Mouse (Mus musculus) kidney, postnatal 25 days (tissue): ENCODE measurements around the gene Rundc1.
"Not testable (repeated sequence)": the region's sequence is repeated elsewhere in the genome, so short reads cannot be mapped to it uniquely, and the experiment has no call there.

Experiments
- DNase-seq, 2 experiments: peaks; one replicate each; pipeline ENCODE4 v3.0.0; 2021; ENCODE audit warnings: mixed read lengths in 2 of 2

The Rundc1 gene

DNA sequence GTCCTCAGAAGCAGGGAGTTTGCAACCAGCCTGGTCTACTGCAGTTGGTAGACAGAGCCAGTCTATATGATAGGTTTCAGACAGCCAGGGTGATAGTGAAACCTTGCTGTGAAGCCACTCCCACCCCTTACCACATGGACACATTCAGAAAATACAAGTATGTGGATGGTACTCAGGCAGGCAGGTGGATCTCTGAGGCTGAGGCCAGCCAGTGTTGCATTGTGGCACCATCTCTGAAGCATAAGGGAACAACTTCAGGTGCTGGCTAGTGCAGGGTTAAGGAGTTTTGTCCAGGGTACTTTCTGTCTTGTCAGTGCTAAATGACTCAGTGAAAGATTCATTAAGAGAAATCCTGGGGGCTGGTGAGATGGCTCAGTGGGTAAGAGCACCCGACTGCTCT, 21.4 kb downstream of the Rundc1 start:
- no peak for DNase-seq

DNA sequence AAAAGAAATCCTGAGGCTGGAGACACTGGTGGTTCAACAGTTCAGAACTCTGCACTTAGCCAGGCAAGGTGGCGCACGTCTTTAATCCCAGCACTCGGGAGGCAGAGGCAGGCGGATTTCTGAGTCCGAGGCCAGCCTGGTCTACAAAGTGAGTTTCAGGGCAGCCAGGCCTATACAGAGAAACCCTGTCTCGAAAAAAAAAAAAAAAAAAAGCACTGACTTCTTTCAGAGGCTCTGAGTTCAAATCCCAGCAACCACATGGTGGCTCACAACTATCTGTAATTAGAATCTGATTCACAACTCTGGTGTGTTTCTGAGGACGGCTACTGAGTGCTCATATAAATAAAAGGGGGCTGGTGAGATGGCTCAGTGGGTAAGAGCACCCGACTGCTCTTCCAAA, 22.0 kb downstream of the Rundc1 start:
- not testable (repeated sequence) for DNase-seq

DNA sequence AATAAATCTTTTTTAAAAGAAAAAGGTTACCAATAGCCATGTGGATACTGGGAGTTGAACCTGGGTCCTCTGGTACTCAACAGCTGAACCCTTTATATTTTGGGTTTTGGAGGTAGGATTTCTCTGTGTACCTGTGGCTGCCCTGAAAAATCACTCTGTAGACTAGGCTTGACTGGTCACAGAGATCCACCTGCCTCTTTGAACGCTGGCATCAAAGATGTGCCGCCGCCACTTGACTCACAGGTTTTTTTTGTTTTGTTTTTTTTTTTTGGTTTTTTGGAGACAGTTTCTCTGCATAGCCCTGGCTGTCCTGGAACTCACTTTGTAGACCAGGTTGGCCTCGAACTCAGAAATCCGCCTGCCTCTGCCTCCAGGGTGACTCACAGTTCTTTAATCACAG, 22.9 kb downstream of the Rundc1 start:
- no peak for DNase-seq

DNA sequence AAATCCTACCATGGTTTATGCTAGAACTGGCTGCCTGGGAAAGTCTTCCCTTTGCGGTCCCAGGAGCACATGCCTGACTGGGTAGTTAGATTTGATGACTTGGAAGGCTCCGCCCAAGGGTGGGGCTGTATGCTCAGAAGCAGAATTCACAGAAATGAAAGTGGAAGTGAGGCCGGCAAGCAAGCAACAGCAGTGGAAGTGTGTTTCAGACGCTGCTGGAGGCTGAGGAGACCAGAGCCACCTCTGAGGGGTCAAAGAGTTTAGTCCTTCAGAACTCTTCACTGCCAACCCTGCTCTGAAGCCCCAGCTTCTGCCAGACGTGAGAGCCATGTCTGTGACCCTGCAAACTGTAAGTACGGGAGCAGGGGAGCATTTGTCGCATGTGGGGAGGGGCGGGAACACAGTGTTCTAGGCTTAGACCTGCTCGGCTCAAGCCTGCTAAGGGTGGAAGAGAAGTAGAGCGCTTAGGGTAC, 23.4 kb downstream of the Rundc1 start, which contains the start of gene Ifi35:
Gene Ifi35 (plus strand): TSS at position 134 of the 473 bp plus-strand sequence.
- DNase-seq, result peak; percentile 88 to 91

DNA sequence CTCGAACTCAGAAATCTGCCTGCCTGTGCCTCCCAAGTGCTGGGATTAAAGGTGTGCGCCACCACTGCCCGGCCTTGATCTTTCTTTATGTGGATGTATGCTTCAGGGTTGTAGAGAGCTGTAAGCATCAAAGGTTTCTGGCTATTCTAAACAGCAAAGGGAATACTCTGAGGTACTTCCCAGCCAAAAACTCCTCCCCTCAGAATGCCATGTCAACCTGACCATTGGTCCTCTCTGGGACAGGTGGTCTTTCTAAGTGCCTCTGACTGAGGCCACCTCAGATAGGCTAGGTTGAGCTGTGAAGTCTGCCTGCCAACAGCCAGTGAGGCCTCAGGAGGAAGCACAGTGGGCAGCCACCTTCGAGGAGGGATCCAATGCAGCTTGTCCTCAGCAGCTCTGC, 24.0 kb downstream of the Rundc1 start:
- DNase-seq, result no peak

DNA sequence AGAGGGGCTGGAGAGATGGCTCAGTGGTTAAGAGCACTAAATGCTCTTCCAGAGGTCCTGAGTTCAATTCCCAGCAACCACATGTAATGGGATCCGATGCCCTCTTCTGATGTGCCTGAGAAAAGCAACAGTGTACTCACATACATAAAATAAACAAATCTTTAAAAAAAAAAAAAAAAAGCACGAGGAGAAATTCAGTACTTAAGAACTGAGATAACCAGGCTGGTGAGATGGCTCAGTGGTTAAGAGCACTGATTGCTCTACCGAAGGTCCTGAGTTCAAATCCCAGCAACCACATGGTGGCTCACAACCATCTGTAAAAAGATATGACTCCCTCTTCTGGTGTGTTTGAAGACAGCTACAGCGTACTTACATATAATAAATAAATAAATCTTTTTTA, 24.7 kb downstream of the Rundc1 start:
- not testable (repeated sequence) for DNase-seq

DNA sequence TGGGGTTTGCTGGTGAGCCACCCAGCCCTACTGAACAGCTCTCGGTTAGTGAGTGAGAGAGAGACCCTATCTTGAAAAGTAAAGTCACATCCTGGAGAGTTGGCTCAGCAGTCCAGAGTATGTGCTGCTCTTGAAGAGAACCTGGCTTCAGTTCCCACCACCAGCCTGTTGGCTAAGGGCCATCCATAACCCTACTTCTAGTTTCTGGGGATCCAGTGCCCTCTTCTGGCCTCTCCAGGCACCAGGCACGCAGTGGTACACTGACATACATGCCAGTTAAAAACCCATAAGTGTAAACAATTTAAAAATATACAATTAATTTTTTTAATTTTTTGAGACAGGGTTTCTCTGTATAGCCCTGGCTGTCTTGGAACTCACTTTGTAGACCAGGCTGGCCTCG, 25.5 kb downstream of the Rundc1 start:
- peak in 1 of 2 experiments; percentile 30 for DNase-seq

DNA sequence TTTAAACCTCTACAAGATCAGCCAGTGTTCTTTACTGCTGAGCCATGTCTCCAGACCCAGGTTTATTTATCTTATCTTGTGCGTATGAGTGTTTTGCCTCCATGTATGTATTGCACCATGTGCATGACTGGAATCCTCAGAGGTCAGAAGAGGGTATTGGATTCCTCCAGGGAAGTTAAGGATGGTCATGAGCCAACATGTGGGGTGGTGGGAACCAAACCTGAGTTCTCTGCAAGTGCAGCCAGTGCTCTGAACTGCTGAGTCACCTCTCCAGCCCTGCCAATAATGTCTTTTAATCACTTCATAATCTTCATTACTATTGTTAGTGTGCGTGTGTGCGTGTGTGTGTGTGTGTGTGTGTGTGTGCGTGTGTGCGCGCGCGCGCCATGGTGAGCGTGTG, 26.7 kb downstream of the Rundc1 start:
- DNase-seq, result no peak

DNA sequence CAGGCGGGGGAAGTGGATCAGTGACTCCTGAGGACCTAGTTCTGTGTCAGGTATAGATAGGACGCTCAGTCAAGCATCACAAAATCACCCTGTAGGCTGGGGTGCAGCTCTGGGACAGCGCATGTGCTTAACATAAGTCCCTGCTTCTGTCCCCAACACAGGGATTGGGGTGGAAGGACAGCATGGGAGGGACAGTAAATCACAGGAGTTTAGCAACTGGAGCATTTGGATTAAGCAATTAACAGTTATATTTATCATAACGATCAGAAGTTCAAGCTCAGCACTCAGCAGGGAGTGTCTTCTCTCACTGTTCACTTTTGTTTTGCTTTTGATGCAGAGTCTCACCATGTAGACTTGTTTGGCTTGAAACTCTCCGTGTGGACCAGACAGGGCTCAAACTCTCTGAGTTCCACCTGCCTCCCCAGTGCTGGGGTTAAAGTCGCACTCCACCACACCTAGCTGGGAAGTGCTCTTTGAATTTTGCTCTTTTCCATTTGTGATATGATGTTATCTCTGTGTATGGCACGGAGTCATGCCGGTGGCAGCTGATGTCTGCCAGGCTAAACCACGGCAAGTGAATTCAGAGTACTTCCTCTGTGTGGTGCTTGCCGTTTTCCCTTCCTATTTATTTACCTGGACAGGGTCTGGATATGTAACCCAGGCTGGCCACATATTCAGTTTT, 27.3 kb downstream of the Rundc1 start:
- DNase-seq, result no peak

DNA sequence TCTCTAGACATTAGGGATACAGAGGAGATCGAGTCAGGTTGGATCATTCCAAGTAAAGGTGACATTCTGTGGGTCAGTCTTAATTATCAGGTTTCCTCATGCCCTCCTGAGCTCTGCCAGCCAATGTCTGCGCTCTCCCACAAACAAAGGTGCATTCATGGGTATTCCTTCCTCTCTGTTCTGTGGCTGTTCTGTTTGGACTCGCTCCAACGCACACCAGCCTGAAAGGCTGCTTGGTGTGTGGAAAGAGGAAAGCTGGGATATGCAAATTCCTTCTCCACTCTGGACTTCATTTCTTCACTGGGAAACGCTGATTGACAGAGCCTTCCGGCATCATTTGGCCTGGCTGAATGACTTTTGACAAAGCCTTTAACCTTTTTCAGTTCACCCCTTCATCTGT, 29.8 kb downstream of the Rundc1 start:
- DNase-seq, result peak in 1 of 2 experiments; percentile 19

DNA sequence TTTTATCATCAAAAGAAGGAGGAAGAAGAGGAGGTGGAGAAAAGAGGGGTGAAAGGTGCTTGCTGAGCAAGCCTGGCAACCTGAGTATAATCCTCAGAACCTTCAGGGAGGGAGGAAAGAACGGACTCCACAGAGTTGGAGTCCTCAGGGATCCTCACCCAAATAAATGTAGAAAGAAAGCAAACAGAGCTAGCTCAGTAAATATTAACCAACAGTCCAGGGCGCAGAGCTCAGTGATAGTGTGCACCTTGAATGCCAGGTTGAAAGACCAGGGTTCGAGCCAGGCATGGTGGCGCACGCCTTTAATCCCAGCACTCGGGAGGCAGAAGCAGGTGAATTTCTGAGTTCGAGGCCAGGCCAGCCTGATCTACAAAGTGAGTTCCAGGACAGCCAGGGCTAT, 30.7 kb downstream of the Rundc1 start:
- no peak for DNase-seq

DNA sequence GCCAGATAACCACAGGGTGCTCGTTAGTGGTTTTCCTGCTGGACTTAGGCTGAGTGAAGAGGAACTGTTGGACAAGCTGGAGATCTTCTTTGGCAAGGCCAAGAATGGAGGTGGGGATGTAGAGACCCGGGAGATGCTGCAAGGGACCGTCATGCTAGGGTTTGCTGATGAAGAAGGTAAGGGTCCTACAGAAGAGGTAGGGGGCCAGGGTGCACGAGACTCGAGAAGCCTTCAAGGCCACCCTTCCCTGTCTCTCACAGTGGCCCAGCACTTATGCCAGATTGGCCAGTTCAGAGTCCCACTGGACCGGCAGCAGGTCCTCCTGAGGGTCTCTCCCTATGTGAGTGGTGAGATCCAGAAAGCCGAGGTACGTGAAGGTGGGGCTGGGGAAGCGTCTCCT, 32.7 kb downstream of the Rundc1 start:
- no peak for DNase-seq

DNA sequence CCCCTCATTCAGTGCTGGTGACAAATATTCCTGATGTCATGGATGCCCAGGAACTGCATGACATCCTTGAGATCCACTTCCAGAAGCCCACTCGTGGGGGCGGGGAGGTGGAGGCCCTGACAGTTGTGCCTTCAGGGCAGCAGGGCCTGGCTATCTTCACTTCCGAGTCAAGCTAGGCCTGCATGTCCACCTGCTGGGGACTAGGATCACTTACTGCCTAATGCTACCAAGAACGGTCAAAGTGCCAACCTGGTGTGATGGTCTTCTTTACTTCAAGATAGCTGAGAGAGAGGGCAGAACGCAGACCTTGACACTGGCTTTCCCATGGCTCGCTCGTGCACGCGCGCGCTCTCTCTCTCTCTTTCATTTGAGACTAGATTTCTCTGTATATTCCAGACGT, 33.3 kb downstream of the Rundc1 start:
- no peak for DNase-seq

DNA sequence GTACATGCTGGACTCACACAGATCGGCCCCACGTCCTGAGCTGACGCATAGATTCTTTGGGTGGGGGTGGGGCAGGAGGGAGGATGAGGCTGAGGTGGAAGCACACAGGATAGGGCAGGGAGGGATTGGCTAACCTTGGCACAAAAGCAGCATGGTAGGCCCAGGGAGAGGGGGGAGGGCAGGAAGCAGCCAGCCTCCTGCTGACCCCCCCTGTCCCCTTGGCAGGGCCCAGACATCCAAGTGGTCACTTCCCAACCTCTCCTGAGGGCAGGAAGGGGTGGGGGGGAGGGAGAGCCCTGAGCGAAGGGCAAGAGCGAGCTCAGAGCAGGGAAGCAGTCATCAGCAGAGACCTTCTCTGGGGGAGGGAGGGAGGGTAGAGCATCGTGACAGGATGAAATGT, 34.8 kb downstream of the Rundc1 start:
- peak; percentile 41 to 82 for DNase-seq

DNA sequence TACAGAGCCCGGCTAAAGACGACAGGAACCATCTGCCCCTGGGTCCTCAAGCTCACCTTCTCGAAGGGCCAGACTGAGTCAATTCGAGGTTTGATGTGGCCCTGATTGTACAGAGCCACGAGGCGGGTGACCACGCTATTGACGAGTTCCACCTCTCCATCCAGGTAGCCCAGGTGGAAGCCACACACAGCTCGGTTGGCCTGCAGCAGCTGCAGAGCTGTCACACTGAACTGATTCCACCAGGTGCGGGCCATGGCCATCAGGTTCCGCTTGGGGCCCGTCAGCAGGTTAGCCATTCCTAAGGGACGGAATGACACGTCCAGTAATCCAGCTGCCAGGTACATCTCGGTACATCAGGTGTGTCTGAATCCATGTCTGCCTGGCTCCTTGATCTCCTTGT, 35.4 kb downstream of the Rundc1 start:
- DNase-seq, result peak in 1 of 2 experiments; percentile 39

DNA sequence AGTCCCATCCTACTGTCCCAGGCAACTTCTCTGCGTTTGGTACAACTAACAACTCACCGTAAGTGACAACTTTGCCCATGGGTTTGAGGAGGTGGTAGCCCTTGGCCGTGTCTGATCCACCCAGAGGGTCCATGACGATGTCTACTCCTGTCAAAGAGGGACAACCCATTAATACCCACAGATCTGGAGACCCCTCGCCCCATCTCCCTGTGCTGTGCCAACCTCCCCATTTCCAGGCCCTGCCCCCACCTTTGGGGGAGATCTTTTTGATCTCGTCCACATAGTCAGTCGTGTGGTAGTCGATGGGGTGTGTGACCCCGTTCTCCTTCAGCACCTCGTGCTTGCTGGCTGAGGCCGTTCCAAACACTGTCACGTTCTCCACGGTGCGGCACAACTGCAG, 37.3 kb downstream of the Rundc1 start:
- DNase-seq, result no peak

DNA sequence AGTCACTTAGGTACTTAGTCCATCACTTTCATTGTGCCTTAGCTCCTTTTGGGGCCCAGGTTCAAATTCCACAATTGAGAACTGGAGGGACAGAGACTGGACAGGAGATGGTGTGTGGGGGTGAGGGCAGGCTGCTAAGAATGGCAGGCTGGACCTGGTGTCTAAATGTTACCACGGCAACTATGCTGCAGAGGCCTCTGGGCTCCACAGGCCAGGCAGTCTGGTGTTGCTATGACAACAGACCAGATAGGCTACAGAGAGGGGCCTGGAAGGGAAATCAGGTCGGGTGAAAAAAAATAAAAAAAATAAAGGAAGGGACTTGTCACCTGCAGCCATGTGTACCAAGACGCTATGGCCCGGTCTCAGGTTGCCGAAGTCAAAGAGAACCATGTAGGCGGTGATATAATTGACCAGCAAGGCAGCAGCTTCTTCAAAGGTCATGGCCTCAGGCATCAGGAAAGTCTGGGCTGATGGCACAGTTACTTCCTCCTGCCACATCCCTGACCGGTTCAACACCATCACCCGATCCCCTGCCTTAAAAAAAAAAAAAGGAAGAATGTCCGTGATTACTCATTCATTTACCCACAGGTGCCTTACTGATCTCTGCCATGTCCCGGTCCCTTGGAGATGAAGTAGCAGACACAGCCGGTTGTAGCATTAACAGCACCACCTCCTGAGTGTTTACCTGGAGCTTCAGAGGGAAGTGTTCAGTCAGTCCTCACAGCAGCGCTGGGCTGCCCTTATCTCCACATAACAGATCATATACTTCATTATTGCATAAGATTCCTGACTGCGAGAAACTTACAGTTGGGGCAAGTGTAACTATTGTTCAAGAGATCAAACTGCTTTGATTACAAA, 37.9 kb downstream of the Rundc1 start:
- no peak for DNase-seq

DNA sequence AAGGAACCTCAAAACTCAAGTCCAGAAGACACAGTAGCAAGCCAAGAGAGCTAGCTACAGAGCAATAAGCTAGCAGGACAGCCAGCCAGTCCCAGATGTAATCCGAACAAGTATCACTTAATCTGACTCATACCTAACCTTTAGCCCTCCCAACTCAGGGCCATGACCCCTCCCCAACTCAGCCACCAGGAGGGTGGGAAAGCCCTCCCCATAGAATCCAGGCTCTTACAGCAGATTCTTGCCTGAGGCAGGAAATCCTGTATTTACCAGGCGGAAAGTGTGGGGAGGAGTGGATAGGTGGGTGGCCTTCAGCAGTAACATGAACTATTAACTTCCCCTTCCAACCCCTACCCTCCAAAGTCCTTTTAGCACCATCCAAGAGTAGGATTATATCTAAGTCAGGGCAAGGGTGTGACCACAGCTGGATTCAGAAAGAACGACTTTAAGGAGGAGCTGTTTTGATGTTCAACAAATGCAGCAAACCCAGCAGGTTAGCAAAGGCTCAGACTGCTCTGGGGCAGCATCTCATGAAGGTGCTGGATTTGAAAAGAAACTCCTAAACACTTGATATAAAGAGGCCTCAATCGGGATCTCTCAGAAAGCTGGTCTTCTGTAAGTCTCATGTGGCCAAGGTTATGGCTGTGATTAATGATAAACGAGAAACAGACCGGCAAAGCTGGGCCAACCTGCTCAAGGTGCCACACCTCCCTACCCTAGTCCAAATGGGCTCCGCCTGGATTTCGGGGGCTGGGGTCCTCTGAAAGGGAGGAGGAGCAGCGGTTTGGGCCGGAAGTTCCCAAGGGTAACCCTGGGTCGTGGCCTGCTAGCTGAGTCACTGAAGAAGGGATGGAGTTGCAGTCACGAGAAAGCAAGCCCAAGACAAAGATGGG, 39.6 kb downstream of the Rundc1 start, which contains the start of gene Rnd2:
Gene Rnd2 (plus strand): TSS at position 789 of the 890 bp plus-strand sequence.
- peak; percentile 38 to 50 for DNase-seq

DNA sequence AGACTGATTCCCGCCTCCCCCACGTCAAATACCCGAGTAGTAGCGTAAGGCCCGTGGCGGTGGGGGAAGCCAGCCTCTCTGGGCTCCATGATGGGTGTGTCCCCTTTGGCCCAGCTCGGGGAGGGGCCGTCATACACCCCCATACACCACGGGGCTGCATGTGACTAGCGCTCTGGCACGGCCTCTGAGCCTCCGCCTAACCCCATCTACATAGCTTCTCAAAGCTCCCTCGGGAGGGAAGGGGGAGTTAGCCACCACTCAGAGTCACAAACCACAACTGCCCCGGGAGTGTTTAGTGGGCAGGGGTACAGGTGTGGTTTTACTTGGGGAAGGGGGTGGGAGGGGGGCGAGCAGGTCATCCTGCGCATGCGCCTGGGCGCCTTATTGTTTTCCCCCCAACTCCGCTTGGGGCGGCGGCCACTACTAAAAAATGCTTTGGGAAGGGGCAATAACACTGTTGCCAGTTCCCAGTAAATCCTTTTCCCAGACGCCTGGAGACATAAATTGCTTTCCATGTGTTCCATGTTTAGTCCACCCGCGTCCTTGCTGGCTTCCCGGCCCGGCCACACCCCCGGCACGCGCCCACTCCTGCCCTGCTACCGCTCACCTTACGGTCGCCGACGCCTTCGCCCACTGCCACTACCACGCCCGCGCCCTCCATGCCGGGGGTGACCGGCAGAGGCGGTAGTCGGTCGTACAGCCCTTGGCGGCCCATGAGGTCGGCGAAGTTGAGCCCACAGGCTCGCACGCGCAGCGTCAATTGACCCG, 40.4 kb downstream of the Rundc1 start:
- peak; percentile 53 to 81 for DNase-seq

DNA sequence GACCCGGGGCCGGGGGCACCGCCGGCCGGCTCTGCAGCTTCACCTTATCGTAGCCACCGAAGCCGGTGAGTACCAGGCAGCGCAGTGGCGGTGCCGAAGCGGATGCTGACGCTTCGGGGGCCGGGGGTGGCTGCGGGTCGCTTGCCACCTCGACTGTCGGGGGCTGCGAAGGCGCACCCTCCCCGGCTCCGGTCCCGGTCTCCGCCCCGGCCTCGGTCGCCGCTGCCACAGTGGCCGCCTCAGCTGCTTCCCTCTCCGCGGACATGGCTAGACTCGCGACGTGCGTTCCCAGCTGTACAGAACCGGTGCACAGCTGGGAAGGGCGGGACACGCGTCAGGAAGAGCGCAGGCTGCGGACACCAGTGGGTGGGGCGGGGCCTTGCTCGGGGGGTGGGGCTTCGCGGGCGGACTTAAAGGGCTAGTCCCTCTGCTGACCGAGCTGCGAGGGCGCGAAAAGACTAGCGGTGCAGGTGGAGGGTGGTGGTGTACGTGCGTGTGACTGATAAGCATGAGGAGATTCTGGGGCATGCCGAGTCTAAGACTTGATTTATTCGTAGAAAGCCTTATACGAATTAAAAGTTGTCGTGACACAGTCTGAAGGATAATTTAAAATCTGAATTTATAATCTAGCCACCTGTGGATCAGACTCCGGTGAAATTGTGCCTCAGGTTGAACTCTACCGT, 41.1 kb downstream of the Rundc1 start, which contains the start of gene Vat1:
Gene Vat1 (minus strand): TSS at position 362 of the 683 bp plus-strand sequence.
- peak; percentile 83 to 89 for DNase-seq

DNA sequence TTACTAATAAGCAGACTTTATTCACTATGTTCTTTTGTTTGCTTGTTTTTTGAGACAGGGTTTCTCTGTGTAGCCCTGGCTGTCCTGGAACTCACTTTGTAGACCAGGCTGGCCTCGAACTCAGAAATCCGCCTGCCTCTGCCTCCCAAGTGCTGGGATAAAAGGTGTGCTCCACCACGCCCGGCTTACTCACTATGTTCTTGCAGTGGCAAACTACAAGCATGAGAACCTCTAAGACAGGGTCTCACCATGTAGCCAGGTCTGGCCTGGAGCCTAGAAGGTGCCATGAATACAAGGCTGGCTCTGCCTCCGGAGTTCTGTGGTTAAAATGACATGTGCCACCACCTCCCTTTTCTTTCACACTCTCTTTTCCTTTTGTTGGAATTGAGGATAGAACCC, 41.7 kb downstream of the Rundc1 start:
- not testable (repeated sequence) for DNase-seq
